Mouse (Mus musculus) hindbrain, embryonic 14.5 days (tissue): ENCODE measurements around the gene Cers5. TPM values are rescaled to one million over a fixed set of nuclear protein-coding genes. Genes with fewer than 3 reads are reported as not detected.

Experiments
- ATAC-seq: fragments of 200-750 bp; cut with Nextera tagmentation; 2 replicates; pipeline ENCODE4 v1.8.0; 2017; ENCODE audit warnings: moderate number of reproducible peaks, mild to moderate bottlenecking, moderate TSS enrichment, moderate library complexity; ENCODE audit not compliant: low FRiP score
- DNase-seq: peaks from one replicate; pipeline ENCODE4 v3.0.0-alpha.2; 2015; ENCODE audit warnings: low spot score
- H3K27ac ChIP-seq: fragments of 300-500 bp; sonication (generic); 2 replicates; pipeline ENCODE4 v1.5.1; 2014; ENCODE audit warnings: mild to moderate bottlenecking, moderate library complexity
- H3K27me3 ChIP-seq: fragments of 300-500 bp; sonication (generic); 2 replicates; pipeline ENCODE4 v1.6.1; 2014; ENCODE audit warnings: mild to moderate bottlenecking, low read length, mixed read lengths; ENCODE audit not compliant: control insufficient read depth, insufficient read depth
- H3K36me3 ChIP-seq: fragments of 300-500 bp; sonication (generic); replicated peaks from 2 replicates; pipeline ENCODE4 v1.6.1; 2014; ENCODE audit not compliant: control insufficient read depth, insufficient read depth
- H3K4me1 ChIP-seq: fragments of 300-500 bp; sonication (generic); replicated peaks from 2 replicates; pipeline ENCODE4 v1.6.1; 2014; ENCODE audit warnings: antibody characterized with exemption, low read length, mixed read lengths; ENCODE audit not compliant: control insufficient read depth, insufficient read depth
- H3K4me2 ChIP-seq: fragments of 300-500 bp; sonication (generic); replicated peaks from 2 replicates; pipeline ENCODE4 v1.6.1; 2014; ENCODE audit warnings: mild to moderate bottlenecking, moderate library complexity
- H3K4me3 ChIP-seq: fragments of 300-500 bp; sonication (generic); replicated peaks from 2 replicates; pipeline ENCODE4 v1.5.1; 2014; ENCODE audit warnings: mild to moderate bottlenecking, low read length
- H3K9ac ChIP-seq: fragments of 300-500 bp; sonication (generic); 2 replicates; pipeline ENCODE4 v1.6.1; 2014
- H3K9me3 ChIP-seq: fragments of 300-500 bp; sonication (generic); 2 replicates; pipeline ENCODE4 v1.6.1; 2016; ENCODE audit warnings: low read length; ENCODE audit not compliant: control insufficient read depth
- WGBS: fragments of 180-500 bp; shearing (Covaris S2); extraction: QIAGEN DNeasy Blood & Tissue Kit; methylation state at CpG from one replicate; pipeline ENCODE4 v1.1.7; 2014; 5-methylcytosine and 5-hydroxymethylcytosine counted together
- polyA plus RNA-seq: library from polyadenylated mRNA; unstranded; fragments of >200 nt; fragmentation: Nextera tagmentation; extraction: Ambion mirVana; gene quantifications from 2 replicates; pipeline ENCODE4 v1.2.1, GENCODE M21; 2014

Gene Cers5
- polyA plus RNA-seq, 1 experiment from 2014 or later, result 78.5 TPM

DNA sequence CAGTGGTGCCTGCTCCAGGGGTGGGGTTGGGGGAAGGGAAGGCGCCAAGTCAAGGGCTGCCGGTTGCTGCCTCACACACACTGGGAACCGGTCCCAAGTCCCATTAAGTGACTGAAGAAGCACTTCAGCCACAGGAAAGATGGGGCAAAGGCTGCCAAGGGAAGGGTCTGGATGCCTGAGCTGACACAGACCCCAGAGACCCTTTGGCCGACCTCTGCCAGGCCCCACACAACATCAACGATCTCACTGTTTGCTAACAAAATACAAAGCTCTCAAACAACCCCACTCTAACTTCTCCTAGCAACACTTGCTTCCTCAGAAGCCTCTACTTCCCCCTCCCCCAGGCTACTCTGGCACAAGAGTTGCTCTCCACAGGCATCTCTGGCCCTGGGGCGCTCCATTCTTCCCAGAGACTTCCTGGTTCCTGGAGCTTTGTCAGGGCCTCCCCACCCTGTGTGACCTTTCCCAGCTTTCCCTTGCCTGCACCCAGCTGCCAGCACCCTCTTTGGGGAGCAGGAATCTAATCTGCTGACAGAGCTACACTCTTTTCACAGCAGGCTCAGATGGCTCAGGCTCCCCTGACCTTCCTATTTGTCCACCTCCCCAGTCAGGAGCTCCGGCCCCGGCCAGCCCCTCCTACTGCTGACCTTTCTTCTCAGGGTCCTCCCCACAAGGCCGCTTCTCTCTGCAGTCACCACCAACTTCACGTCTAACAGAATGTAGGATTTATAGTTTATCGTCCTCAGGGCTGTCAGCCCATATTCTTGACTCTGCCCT is 49.0 kb downstream of the Cers5 start:
- Histone ChIP-seq H3K27me3 (no peaks in the 10 kb centered on the region), H3K4me1 (peaks cover 29% of the 10 kb centered on the region), H3K9me3 (no peaks in the 10 kb centered on the region), H3K4me3 (no peak overlapping the region), H3K27ac (peak overlapping the region; percentile 56), H3K4me2 (peak overlapping the region; percentile 51; the same call in 1 of the 2 replicates), H3K9ac (0 out of 2 replicates have a peak overlapping the region, but pooled peaks have one; percentile 14), H3K36me3 (peaks cover 42% of the 10 kb centered on the region)
- ATAC-seq, result no peak
- 12% methylated on average over 11 of the region's 11 CpGs for WGBS
- DNase-seq, result no peak

DNA sequence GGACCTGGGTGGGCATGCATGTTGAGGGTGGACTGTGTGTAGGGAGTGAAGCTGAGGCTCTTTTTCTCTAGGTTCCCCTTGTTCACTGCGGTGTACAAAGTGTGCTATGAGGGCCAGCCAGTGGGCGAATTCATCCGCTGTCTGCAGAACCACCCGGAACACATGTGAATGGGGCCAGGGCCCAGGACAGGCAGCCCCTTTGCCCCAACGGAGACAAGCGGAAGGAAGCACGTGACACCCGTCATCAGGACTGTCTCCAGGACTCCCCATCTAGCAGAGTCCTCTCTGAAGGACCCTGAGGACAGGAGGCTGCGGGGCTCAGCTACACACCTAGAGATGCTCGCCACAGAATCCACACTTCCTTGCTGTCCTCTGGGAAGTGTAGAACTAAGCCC is 49.6 kb downstream of the Cers5 start:
- Histone ChIP-seq H3K27ac (peak overlapping the region; percentile 56; the same call in 1 of the 2 replicates), H3K4me1 (peaks cover 29% of the 10 kb centered on the region), H3K4me3 (no peak overlapping the region), H3K9ac (0 out of 2 replicates have a peak overlapping the region, but pooled peaks have one; percentile 14), H3K36me3 (peaks cover 42% of the 10 kb centered on the region), H3K4me2 (no peak overlapping the region), H3K27me3 (no peaks in the 10 kb centered on the region), H3K9me3 (no peaks in the 10 kb centered on the region)
- ATAC-seq (no peak), DNase-seq (no peak)
- 48% methylated on average over 10 of the region's 10 CpGs for WGBS

GRCm38 (mm10) chr15:99721921-99722743 is 50.6 kb downstream of the Cers5 start:
- no peak overlapping the region for H3K4me3 ChIP-seq
- no peak overlapping the region for H3K4me2 ChIP-seq
- ATAC-seq (no peak), DNase-seq (no peak)
- peaks cover 35% of the 10 kb centered on the region for H3K36me3 ChIP-seq
- H3K27ac ChIP-seq, result no peak overlapping the region
- no peaks in the 10 kb centered on the region for H3K27me3 ChIP-seq
- no peaks in the 10 kb centered on the region for H3K9me3 ChIP-seq
- 83% methylated on average over 25 of the region's 25 CpGs for WGBS
- peaks cover 34% of the 10 kb centered on the region for H3K4me1 ChIP-seq
- H3K9ac ChIP-seq, result no peak overlapping the region

DNA sequence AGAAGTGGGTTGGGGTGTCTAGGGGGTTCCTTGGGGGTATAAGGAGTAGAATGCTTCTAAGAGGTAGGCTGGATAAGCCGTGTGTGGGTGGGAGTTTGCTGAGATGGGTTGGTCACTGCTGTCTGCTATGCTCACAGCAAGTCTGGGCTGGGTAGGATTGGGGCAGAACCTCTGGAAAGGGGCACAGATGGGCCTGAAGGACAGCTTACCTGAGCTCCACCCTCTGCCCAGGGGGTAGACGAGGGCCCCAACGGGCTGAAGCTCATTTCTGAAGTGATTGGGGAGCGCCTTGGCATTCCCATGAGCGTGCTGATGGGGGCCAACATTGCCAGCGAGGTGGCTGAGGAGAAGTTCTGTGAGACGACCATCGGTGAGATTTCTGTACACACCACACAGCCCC is 52.8 kb downstream of the Cers5 start:
- no peak overlapping the region for H3K9ac ChIP-seq
- DNase-seq (no peak), ATAC-seq (no peak)
- H3K9me3 ChIP-seq, result no peaks in the 10 kb centered on the region
- peaks cover 36% of the 10 kb centered on the region for H3K4me1 ChIP-seq
- no peak overlapping the region for H3K27ac ChIP-seq
- no peak overlapping the region for H3K4me2 ChIP-seq
- peaks cover 45% of the 10 kb centered on the region for H3K36me3 ChIP-seq
- H3K4me3 ChIP-seq, result no peak overlapping the region
- H3K27me3 ChIP-seq, result no peaks in the 10 kb centered on the region
- 81% methylated on average over 8 of the region's 8 CpGs for WGBS

GRCm38 (mm10) chr15:99718461-99719021 is 54.1 kb downstream of the Cers5 start:
- H3K36me3 ChIP-seq, result peaks cover 55% of the 10 kb centered on the region
- ATAC-seq, result no peak
- DNase-seq, result no peak
- H3K9me3 ChIP-seq, result no peaks in the 10 kb centered on the region
- WGBS, result 80% methylated on average over 9 of the region's 9 CpGs
- H3K4me1 ChIP-seq, result peaks cover 23% of the 10 kb centered on the region
- no peaks in the 10 kb centered on the region for H3K27me3 ChIP-seq
- no peak overlapping the region for H3K4me2 ChIP-seq
- no peak overlapping the region for H3K9ac ChIP-seq
- H3K4me3 ChIP-seq, result no peak overlapping the region
- no peak overlapping the region for H3K27ac ChIP-seq

DNA sequence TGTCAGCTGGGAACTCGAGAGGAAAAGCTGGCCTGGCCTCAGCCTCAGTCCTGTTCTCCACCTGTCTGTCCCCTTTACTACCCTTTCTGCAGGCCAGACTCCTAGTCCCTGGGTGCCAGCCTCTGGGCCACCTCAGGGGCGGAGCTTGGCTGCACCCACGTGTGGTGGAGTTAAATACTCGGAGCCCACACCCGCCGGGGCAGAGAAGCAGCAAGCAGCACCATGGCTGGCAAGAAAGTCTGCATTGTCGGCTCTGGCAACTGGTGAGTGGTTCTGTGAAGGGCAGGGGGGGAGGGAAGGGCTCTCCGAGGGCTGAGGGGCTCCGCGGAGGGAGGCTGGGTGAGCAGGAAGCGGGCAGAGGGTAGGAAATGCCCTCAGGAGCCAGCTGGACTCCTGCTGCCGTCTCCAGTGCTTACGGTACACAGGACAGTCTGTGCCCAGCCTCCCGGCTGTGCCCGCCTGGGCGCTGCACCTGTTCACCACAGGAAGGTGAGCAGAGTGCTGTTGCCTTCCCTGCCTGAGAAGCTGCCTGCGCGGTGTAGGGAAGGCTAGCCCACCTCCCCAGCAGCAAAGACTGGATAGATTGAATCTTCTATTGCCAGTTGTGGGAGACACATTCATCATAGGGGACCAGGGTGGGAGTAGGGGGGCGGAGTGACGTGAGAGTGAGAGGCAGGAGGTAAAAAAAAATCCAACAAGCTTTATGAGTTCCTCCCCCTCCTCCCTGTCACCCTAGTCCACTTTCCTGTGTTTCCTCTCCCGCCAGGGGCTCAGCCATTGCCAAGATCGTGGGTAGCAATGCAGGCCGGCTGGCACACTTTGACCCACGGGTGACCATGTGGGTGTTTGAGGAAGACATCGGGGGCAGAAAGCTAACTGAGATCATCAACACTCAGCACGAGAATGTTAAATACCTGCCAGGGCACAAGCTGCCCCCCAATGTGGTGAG is 55.0 kb downstream of the Cers5 start, which contains the start of gene Gpd1:
Gpd1 (plus strand) TSS at position 130 of the 949 bp plus-strand sequence.
- H3K36me3 ChIP-seq, result peaks cover 56% of the 10 kb centered on the region
- no peaks in the 10 kb centered on the region for H3K9me3 ChIP-seq
- no peaks in the 10 kb centered on the region for H3K27me3 ChIP-seq
- ATAC-seq, result no peak
- 58% methylated on average over 26 of the region's 26 CpGs for WGBS
- H3K4me2 ChIP-seq, result no peak within 1 kb of the TSS
- peaks cover 16% of the 10 kb centered on the region for H3K4me1 ChIP-seq
- peak within 1 kb of the TSS; percentile 74 for H3K27ac ChIP-seq
- no peak within 1 kb of the TSS for H3K9ac ChIP-seq
- no peak within 1 kb of the TSS for H3K4me3 ChIP-seq
- DNase-seq, result peak; percentile 35

DNA sequence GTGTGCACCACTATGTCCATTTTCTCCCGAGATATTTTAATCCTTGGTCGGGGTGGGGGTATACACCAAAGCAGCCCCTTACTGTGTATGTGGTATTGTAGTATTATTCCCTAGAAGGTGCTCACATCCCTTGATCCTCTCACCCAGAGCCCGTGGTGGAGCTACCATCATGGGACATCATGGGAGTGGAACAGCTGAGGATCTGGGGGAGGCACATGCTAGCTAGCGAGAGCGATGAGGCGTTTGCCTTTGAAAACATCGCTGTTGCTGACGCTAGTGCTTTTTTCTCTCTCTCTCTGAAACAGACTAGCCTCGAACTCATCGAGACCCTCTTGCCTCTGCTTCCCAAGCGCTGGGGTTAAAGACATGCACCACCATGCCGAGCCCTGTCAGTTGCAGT is 55.9 kb downstream of the Cers5 start:
- Histone ChIP-seq H3K9ac (no peak overlapping the region), H3K27me3 (no peaks in the 10 kb centered on the region), H3K27ac (no peak overlapping the region; the same call in 1 of the 2 replicates), H3K9me3 (no peaks in the 10 kb centered on the region), H3K4me1 (peaks cover 16% of the 10 kb centered on the region), H3K4me2 (no peak overlapping the region), H3K36me3 (peaks cover 56% of the 10 kb centered on the region), H3K4me3 (no peak overlapping the region)
- DNase-seq, result no peak
- ATAC-seq, result no peak
- WGBS, result 82% methylated on average over 12 of the region's 12 CpGs

DNA sequence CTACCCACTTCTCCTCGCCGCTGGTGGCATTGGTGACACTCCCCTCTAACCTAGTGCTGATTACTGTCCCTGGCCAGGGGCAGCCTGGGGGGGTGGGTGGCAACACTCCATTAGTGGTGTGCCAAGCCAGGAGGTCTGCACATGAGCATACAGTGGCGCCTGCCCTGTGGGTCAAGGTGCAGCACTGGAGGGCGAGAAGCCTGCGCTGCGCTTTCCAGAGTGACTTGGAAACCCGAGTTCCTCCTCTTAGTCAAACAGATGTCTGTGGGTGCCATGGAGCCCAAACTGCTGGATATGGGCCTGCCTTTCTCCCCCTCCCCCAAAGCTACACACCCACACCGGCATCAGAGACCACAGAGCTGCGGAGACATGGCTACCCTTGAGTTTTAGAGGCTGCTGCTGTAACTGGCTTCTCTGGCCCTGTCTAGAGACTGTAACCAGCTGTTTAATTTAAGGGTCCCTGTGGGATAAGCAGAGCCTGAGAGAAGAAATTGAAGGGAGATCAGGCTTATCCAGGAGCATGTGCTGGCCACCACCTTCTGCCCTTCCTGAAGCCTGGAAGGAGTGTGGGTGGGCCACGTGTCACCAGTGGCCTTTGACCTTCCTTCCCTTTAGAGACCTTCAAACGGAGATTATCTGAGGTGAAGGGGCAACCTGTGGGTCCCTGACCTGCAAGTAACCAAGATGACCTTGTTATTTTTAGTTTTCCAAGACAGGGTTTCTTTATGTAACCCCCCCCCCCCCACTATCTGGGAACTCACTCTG is 56.5 kb downstream of the Cers5 start:
- Histone ChIP-seq H3K4me2 (no peak overlapping the region), H3K9me3 (no peaks in the 10 kb centered on the region), H3K9ac (peak overlapping the region; percentile 31; the same call in 1 of the 2 replicates), H3K27me3 (no peaks in the 10 kb centered on the region), H3K4me3 (no peak overlapping the region), H3K4me1 (peaks cover 16% of the 10 kb centered on the region), H3K27ac (peak overlapping the region; percentile 74), H3K36me3 (peaks cover 62% of the 10 kb centered on the region)
- WGBS, result 69% methylated on average over 11 of the region's 11 CpGs
- no peak for DNase-seq
- no peak for ATAC-seq
